Mouse (Mus musculus) hindlimb bud, embryonic 11.5 days (tissue): Measurements from ENCODE around the gene 1500009C09Rik.

Source experiments
- DNase-seq: peaks from one replicate; pipeline ENCODE4 v3.0.0-alpha.2; 2012; ENCODE audit warnings: low read depth, low spot score; ENCODE audit errors: extremely low spot score

The 1500009C09Rik gene

DNA sequence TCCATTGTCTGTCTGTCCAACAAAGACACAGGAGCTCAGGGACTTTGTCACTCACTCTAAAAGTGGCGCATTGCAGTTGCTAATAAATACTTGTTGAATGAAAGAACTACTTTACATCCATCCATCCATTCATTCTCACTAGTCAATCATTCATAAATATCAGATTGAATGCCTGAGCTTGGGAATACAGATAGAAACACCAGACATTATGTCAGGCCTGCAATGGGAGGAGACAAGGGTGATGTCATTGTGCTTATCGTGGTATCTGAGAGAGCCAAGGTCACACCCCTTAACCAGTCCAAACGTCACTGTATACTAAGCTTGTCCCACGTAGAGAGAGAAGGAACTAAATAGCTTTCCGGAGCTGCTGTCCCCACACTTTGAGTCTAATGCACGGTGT lies at the start of gene 1500009C09Rik:
Gene 1500009C09Rik (plus strand): TSS at position 301 of the 400 bp plus-strand sequence.
- DNase-seq: no peak

DNA sequence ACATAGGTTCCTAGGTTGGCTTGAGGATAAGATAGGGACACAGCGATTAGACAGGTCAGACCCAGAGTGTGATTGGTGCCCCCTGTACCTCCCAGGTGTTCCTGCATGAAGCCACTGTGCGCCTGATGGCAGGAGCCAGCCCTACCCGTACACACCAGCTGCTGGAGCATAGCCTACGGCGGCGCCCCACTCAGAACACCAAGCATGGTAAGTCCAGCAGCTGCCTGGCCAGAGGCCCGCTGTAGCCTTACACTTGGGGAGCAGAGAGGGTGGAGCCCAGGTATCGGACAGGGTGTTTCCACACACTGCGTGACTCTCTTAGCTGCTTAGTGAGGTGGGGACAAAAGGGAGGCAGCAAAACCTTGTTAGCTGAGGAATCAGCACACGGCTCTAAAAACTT lies 49.1 kb upstream of the 1500009C09Rik start:
- no peak for DNase-seq

DNA sequence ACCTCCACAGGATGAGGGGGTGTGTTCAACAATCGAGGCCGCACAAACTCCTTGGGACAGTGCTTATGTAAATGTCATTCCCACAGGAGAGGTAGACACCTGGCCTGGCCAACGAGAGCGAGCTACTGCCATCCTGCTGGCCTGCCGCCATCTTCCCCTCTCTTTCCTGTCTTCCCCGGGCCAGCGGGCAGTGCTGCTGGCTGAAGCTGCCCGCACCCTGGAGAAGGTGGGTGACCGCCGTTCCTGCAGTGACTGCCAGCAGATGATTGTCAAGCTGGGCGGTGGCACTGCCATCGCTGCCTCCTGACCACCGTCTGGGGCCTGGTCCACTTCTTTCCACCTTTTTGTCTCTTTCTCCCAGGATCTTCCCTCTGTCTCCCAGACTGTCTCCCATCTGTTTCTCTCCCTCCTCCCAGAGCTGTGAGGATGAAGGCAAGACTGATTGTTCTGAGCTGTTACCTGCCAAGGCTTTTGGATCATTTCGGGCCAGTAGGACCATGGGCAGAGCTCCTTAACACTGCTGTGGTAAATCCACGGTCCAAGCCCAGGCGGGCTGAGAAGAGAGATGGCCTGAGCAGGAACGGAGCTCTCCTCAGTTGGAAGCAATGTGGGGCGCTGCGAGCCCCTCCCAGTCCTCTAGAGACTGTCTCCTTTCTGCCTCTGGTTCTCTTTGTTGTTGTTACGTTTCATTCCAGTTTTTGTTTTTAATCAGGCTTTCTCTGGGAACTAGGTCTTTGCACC lies 48.4 kb upstream of the 1500009C09Rik start:
- DNase-seq: no peak

DNA sequence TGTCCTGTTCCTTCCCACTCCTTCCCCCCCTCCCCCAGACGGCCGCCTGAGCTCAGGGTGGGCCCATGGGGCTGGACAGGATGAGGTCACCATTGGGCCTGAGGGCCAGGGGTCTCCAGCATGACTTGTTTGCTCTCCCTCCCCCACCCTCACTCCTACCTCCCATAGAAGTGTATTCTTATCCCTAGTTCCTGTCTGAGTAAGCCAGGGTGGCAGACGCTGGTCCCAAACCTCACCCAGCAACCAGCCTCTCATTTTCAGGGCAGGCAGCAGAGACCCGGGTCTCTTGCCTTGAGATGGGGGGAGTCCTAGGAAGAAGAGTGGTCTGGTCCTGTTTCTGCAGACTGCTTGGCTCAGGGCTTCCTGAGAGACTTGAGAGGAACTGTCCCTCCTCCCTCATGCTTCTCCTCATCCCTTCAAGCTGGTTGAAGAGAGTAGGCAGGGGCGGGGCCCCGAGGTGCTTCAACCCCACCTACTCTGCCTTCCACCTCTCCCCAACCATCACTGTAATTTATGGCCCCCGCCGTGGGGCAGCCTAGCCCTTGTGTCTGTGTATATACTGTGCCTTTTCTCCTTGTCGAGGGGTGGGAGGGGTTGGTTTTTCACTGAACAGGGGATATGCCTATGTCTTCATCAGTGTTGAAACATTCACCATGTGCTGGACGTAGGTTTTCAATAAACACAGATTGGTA lies 47.4 kb upstream of the 1500009C09Rik start:
- DNase-seq: no peak

DNA sequence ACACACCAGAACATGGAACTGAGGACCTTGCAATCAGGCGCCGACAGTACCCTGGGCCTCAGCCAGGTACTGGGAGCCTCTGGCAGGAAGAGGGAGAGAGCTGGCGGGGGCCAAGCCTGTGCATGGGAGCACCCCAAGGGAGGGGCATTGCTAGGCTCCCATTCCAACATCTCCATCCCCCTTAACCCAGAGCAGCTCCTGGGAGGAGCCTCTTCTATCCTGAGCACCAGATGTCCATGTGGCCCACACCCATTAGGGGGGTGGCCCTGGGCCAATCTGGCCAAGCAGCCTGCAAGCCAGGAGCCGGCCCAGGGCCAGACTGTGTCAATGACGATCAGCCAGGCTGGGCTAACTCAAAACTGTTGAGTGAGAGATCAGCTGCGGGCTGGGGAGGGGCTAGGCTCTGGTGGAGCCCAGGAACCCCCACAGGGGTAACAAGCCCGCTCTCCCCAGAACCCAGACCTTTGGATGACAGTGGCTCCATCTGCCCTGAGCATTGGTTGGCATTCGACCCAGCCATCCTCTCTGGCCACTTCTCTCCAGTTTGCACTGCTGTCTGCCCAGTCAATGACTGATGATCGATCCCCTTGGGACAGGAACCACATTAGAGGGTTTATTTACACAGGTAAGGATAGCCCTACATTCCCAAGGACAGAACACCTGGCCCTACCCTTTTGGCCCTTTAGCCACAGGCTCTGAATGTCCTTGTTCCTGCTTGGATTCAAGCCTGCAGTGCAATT lies 45.7 kb upstream of the 1500009C09Rik start:
- no peak for DNase-seq

DNA sequence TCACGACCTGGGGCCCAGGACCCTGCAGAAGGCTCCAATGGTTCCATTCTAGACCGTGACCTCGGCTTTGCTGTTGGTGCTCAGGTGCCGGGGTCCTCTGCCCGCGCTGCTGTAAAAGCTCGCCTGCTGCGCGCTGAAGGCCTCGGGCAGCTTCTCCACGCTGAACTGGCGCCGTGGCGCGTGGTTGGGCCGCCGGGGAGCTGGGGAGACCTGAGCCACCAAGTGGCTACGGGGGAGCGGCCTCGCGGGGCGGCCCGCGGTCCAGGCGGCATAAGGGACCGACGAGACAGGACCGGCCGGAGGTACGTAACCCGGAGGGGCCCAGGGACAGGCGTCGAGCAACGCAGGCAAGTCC lies 45.1 kb upstream of the 1500009C09Rik start:
- no peak for DNase-seq

DNA sequence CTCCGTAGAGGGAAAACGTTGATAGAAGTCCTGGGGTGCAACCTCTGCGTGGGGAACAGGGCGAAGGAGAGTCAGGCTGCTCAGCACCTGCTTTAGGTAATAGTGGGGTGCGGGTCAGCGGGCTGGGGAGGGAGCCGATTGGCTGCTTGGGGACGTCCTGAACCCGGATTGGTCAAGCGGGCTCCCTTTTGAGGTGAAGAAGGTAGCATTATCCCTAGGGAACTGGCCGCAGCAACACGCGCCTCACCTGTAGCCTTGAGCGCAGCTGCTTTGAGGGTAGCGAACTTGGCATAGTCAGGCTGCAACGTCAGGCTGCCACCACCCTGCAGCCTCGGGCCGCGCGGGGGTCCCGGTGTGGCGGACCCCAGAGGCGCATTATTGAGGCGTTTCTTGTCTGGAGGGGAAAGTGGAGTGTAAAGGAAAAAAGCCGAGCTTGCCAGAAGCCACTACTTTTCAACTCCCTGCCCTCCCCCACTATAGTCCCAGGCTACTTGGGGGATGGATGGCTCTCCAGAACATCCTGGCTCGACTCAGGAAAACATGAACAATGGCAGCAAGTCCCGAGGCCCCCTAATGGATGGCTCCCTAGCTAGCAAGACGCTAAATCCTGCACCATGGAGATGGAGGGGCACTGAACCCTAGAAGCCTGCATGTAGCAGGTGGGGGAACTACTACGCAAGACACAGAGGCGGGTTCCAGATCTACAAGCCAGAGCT lies 44.5 kb upstream of the 1500009C09Rik start:
- DNase-seq: no peak

GRCm38 (mm10) chr15:82208307-82208706 lies 43.9 kb upstream of the 1500009C09Rik start:
- DNase-seq: no peak

- no peak for DNase-seq
These were observed 42.7 kb upstream of the 1500009C09Rik start for GRCm38 (mm10) chr15:82209295-82210050.

DNA sequence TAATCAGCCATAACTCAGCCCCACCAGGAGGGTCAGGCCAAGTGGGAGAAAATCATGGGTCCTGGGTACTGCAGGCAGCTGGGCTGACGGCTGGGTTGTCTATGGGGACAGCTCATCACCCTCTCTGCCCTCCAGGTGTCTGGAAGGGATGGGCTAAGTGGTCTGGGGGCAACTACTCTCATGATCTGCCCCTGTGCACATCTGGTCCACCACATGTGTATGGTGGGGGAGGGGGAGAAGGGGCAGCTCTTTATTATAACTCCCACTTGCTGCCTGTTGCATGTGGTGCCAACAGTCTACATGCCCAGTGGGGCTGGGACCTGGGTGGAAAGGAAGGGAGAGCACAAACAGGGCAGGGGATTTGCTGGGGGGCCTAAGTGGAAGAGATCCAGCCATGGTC lies 41.4 kb upstream of the 1500009C09Rik start:
- no peak for DNase-seq

- no peak for DNase-seq
These were observed 40.9 kb upstream of the 1500009C09Rik start for GRCm38 (mm10) chr15:82211281-82211680.

GRCm38 (mm10) chr15:82211911-82212751 lies 40.1 kb upstream of the 1500009C09Rik start:
- DNase-seq: no peak

DNA sequence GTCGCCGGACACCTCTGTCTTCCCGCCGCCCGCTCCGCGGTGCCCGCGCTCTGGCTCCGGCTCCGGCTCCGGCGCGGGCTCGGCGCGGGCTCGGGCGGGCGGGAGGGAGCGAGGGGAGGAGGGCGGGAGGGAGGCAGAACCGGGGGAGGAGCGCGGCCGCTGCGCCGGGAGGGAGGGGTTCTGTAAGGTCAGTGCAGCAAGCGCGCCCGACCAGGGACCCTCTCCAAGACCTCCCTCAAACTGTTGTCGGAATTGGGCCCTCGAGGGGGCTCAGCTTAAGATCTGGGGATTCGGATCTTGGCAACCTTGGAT lies 39.5 kb upstream of the 1500009C09Rik start, which contains the start of gene Shisa8:
Gene Shisa8 (minus strand): TSS at position 64 of the 312 bp plus-strand sequence.
- no peak for DNase-seq

DNA sequence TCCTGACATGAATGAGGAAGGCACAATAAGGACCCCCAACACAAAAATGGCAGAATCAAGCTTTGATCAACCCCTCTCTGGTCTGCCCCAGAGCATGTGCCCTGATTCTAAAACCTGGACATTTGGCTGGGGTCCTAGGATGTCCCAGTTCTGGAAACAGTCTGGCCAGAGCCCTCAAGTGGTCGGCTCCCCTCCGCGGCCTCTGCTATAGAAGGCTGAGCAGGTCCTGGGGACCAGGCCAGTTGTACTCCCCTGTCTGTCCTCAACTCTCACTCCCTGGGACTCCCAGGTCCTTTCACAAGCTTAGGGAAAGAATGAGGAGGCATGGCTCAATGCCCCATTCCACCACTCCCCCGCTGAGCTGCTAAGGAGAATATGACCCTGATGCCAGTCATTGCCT lies 39.0 kb upstream of the 1500009C09Rik start:
- no peak for DNase-seq

- DNase-seq: no peak
These were observed 36.7 kb upstream of the 1500009C09Rik start for GRCm38 (mm10) chr15:82215332-82216046.

DNA sequence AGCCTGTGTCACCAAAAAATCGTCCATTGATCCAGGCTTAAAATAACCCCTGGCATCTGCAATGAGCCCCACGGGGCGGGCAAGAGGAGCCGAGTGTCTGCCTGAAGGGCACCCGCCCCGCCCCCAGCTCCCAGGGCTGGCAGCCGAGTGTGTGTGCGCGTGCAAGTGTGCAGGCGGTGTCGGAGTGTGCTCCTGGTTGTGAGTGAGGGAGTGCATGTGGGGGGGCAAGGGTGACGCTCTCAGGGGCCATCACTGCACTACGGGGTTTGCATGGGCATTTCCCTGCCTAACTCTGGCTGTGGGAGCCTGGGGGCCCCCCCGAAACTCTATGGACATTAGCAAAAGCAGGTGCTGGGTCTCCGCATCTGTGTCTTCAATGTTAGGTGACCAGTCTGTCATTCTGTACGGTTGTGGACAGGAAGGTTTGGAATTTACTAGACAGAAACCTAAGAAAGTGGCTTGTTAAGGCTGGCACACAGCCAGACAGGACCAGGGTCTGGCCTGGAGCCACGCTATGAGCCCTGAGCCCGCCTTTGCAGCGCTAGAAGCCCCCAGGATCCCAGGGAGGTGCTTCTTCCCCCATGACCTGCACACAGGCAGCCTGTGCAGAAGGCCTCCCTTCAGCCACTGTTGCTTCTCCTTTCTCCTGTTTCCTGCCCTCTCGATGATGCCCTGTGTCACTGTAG lies 35.9 kb upstream of the 1500009C09Rik start:
- no peak for DNase-seq

GRCm38 (mm10) chr15:82217039-82217438 lies 35.2 kb upstream of the 1500009C09Rik start:
- DNase-seq: no peak

DNA sequence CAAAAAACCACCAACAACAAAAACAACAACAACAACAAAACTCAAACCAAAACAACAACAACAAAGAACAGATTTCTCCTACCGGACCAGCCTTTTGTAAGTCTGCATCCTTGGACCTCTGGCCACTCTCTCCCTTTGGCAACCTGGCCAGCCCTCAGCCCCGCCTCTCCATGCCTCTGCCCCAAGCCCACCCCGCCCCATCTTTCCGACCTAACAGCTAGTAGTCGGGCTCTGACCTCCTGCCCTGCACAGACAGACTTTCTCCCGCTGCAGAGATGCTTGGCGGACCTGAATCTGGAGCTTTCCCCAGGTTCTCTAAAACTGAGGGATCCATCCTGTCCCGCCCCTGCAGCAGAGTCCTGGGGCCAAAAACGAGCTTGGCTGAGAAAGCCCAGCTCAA lies 34.2 kb upstream of the 1500009C09Rik start:
- DNase-seq: no peak
